In genomic region chr2:168627829-168628770, GRCm38 (mm10) we compare ENCODE assay signal across 10 mouse cellular contexts. TPM values are rescaled to one million over a fixed set of nuclear protein-coding genes. Genes with fewer than 3 reads are reported as not detected.
DNase-seq lines count a peak whose midpoint lies in the region; ATAC-seq and TF ChIP-seq lines count a peak whose summit lies in the region.
"Had no signal": no experiment of that assay in that cellular context is flagged by ENCODE, and none has a peak within 500 bp of the region (broad histone marks: within the 10 kb centered on the region; RNA-seq: fewer than 3 reads in every experiment).

No protein-coding gene starts in this region.

- 58% methylated on average over 20 of the region's 20 CpGs for WGBS in lung, postnatal 0 days
- WGBS in cerebellum, adult 2 months, result 59% methylated on average over 20 of the region's 20 CpGs
- WGBS in liver, postnatal 0 days (ENCODE audit: insufficient replicate concordance), result 71% methylated on average over 20 of the region's 20 CpGs

- no peak for TF ChIP-seq POLR2A in cerebellum, adult 2 months (IDR thresholded peaks at IDR 0.05; ENCODE audit: borderline replicate concordance, insufficient read depth, low read length)

- TF ChIP-seq EP300 in lung, postnatal 0 days (IDR thresholded peaks at IDR 0.05), result no peak
- TF ChIP-seq EP300 in liver, postnatal 0 days (IDR thresholded peaks at IDR 0.05; ENCODE audit: low read depth), result no peak

- H3K4me1 ChIP-seq in lung, postnatal 0 days (ENCODE audit: insufficient read depth, low read depth, low read length), result no peaks in the 10 kb centered on the region
- peaks cover 6% of the 10 kb centered on the region; the same call in 1 of the 2 replicates for H3K4me1 ChIP-seq in cerebellum, adult 2 months (ENCODE audit: control insufficient read depth, insufficient read depth, low read length)
- H3K4me1 ChIP-seq in liver, postnatal 0 days (ENCODE audit: insufficient read depth), result peaks cover 2% of the 10 kb centered on the region; the same call in 1 of the 2 replicates

- H3K9me3 ChIP-seq in lung, postnatal 0 days (ENCODE audit: low read length), result no peaks in the 10 kb centered on the region
- no peaks in the 10 kb centered on the region for H3K9me3 ChIP-seq in liver, postnatal 0 days (ENCODE audit: low read length)
- H3K9me3 ChIP-seq: neural tube, embryonic 13.5 days had no signal

- no peaks in the 10 kb centered on the region for H3K36me3 ChIP-seq in lung, postnatal 0 days (ENCODE audit: insufficient read depth, low read length)
- H3K36me3 ChIP-seq in liver, postnatal 0 days (replicated peaks; ENCODE audit: insufficient read depth, low read length), result no peaks in the 10 kb centered on the region
- H3K36me3 ChIP-seq: heart, embryonic 15.5 days had no signal

- DNase-seq in gastrocnemius, adult 8-10 months (ENCODE audit: low spot score in 2 of 2), result peak; percentile 37
- no peak for DNase-seq in gastrocnemius, postnatal 4 days (ENCODE audit: low spot score in 2 of 2)
- no peak for DNase-seq in lung, postnatal 0 days (ENCODE audit: low spot score)
- DNase-seq in lung, postnatal 10 days, result no peak
- DNase-seq in gastrocnemius, postnatal 25 days, result peak; percentile 48
- DNase-seq in skeletal muscle tissue, adult 2 months (ENCODE audit: low read depth, low spot score), result peak; percentile 84
- no peak for DNase-seq in cerebellum, adult 2 months
- DNase-seq in liver, postnatal 0 days, result no peak

- no peak overlapping the region for H3K4me3 ChIP-seq in lung, postnatal 0 days (ENCODE audit: low read depth, low read length)
- no peak overlapping the region for H3K4me3 ChIP-seq in cerebellum, adult 2 months (replicated peaks; ENCODE audit: insufficient read depth, low read depth, low read length)
- H3K4me3 ChIP-seq in liver, postnatal 0 days (ENCODE audit: low read depth, low read length), result no peak overlapping the region
- H3K4me3 ChIP-seq: heart, embryonic 15.5 days; neural tube, embryonic 13.5 days had no signal

- no peak overlapping the region for H3K4me2 ChIP-seq in lung, postnatal 0 days (replicated peaks; ENCODE audit: low read depth, low read length)
- no peak overlapping the region for H3K4me2 ChIP-seq in liver, postnatal 0 days (ENCODE audit: low read depth, low read length)
- H3K4me2 ChIP-seq: heart, embryonic 15.5 days; neural tube, embryonic 13.5 days had no signal

- no peak for TF ChIP-seq CTCF in lung, postnatal 0 days (IDR thresholded peaks at IDR 0.05)
- no peak for TF ChIP-seq CTCF in cerebellum, adult 2 months (IDR thresholded peaks at IDR 0.05; ENCODE audit: borderline replicate concordance, insufficient read depth, low read depth, low read length)
- TF ChIP-seq CTCF in liver, postnatal 0 days (IDR thresholded peaks at IDR 0.05; ENCODE audit: low read depth), result no peak

- no peak overlapping the region for H3K27ac ChIP-seq in lung, postnatal 0 days (ENCODE audit: low read length)
- no peak overlapping the region for H3K27ac ChIP-seq in cerebellum, adult 2 months (ENCODE audit: insufficient read depth, low read length)
- H3K27ac ChIP-seq in liver, postnatal 0 days (ENCODE audit: low read depth), result no peak overlapping the region
- H3K27ac ChIP-seq: heart, embryonic 15.5 days had no signal

- H3K9ac ChIP-seq in lung, postnatal 0 days (replicated peaks; ENCODE audit: low read depth), result no peak overlapping the region
- H3K9ac ChIP-seq in liver, postnatal 0 days (replicated peaks), result no peak overlapping the region
- H3K9ac ChIP-seq: heart, embryonic 15.5 days; neural tube, embryonic 13.5 days had no signal

- 0 out of 2 replicates have a peak, but pooled peaks cover 4% of the 10 kb centered on the region for H3K27me3 ChIP-seq in lung, postnatal 0 days (replicated peaks; ENCODE audit: insufficient read depth, low read length)
- H3K27me3 ChIP-seq in cerebellum, adult 2 months (ENCODE audit: control insufficient read depth, insufficient read depth, low read length), result no peaks in the 10 kb centered on the region
- peaks cover 7% of the 10 kb centered on the region; the same call in 1 of the 2 replicates for H3K27me3 ChIP-seq in liver, postnatal 0 days (ENCODE audit: insufficient read depth, low read length)
- H3K27me3 ChIP-seq: neural tube, embryonic 13.5 days had no signal

- 0 out of 2 replicates have a peak, but pooled peaks have one; percentile 11 for ATAC-seq in lung, postnatal 0 days
- ATAC-seq in liver, postnatal 0 days, result no peak

RNA-seq across cellular contexts. Expression of gene Nfatc2, which starts 26.6 kb away (rescaled TPM):
- total RNA-seq in gastrocnemius, adult 8-10 months (2022), result 10 to 100 TPM in 3 of 4 experiments, 1 to 10 TPM in 1; 7.8 to 13.6 (median 10.3) TPM
- 10 to 100 TPM; 23.5 to 24.7 TPM for total RNA-seq in gastrocnemius, postnatal 4 days (2021)
- polyA plus RNA-seq in lung, postnatal 0 days (2015; fragmentation: Nextera tagmentation; extraction: Ambion mirVana), result 0.72 and 0.96 TPM in 2 replicates
- total RNA-seq in gastrocnemius, postnatal 25 days (2021), result 1 to 10 TPM; 6.4 to 7.7 TPM
- 24.0 and 26.0 TPM in 2 replicates for polyA plus RNA-seq in cerebellum, adult 2 months (2012; rRNA removed)
- polyA plus RNA-seq in liver, postnatal 0 days (2015; fragmentation: Nextera tagmentation; extraction: Ambion mirVana), result 0.11 and 0.18 TPM in 2 replicates

Comparison
In these comparisons a context has a peak if more than half of its experiments do, and no peak if none do; other contexts are left out.
1. DNase-seq: peak in gastrocnemius, adult 8-10 months (2 of 2), gastrocnemius, postnatal 25 days (single experiment) and skeletal muscle tissue, adult 2 months (single experiment); none in gastrocnemius, postnatal 4 days (0 of 2), lung, postnatal 0 days (single experiment), lung, postnatal 10 days (single experiment), cerebellum, adult 2 months (0 of 2) and liver, postnatal 0 days (single experiment).